Mouse (Mus musculus): ENCODE measurements around the gene Gm2a. TPM values are rescaled to one million over a fixed set of nuclear protein-coding genes. Genes with fewer than 3 reads are reported as not detected.

Gm2a gene
- total and polyA plus RNA-seq, 3 experiments = 0.19 to 0.52 TPM; not detected in 1

DNA sequence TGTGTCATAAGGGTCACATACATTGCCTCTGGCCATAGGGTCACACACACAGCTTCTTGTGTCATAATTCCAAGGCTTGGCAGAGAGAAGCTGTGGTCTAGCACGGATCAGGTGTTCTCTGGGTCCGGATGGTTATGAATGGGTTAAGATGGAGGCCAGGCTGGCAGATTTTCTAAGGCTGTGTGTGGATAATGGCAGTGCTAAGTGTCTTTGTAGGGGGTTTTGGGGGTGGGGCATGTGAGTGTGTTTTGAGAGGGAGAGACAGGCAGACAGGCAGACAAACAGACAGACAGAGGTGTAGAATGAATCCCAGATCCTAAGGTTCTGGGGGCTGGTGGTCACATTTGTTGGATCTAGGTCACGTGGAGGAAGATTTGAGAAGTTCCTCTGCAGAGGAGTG is 4.1 kb downstream of the Gm2a start:
- H3K27me3 ChIP-seq (ENCODE audit: control insufficient read depth in 1 of 2, insufficient read depth in 2 of 2, low read length in 2 of 2) = no peaks in the 10 kb centered on the region
- no peak overlapping the region for H3K4me3 ChIP-seq (ENCODE audit: control insufficient read depth in 1 of 2, insufficient read depth in 1 of 2, low read depth in 2 of 2, low read length in 2 of 2)
- H3K9me3 ChIP-seq (replicated peaks; ENCODE audit: insufficient read depth, low read length) = no peaks in the 10 kb centered on the region
- no peak overlapping the region for H3K9ac ChIP-seq (ENCODE audit: control insufficient read depth, low read depth, low read length, poor library complexity, severe bottlenecking)
- no peaks in the 10 kb centered on the region for H3K79me2 ChIP-seq (ENCODE audit: control insufficient read depth, insufficient read depth, low read length, poor library complexity)
- no peak for DNase-seq (ENCODE audit: low read depth, low spot score)
- 0 out of 2 replicates have a peak, but pooled peaks have one; percentile 19 for TF ChIP-seq USF1 (IDR thresholded peaks at IDR 0.05; ENCODE audit: low read depth, low read length)
- TF ChIP-seq POLR2AphosphoS2 (IDR thresholded peaks at IDR 0.05; ENCODE audit: low read length) = no peak
- TF ChIP-seq CHD2 (IDR thresholded peaks at IDR 0.05; ENCODE audit: low read length) = no peak
- peaks cover 6 to 13% of the 10 kb centered on the region in 2 experiments for H3K4me1 ChIP-seq (ENCODE audit: control insufficient read depth in 1 of 2, insufficient read depth in 2 of 2, low read length in 2 of 2)
- H3K36me3 ChIP-seq (ENCODE audit: control insufficient read depth in 1 of 2, insufficient read depth in 2 of 2, low read length in 2 of 2) = peaks cover 0 to 5% of the 10 kb centered on the region in 2 experiments; a peak in 2 of 4 replicates
- no peak overlapping the region for H3K27ac ChIP-seq (ENCODE audit: control insufficient read depth, low read depth, low read length)

DNA sequence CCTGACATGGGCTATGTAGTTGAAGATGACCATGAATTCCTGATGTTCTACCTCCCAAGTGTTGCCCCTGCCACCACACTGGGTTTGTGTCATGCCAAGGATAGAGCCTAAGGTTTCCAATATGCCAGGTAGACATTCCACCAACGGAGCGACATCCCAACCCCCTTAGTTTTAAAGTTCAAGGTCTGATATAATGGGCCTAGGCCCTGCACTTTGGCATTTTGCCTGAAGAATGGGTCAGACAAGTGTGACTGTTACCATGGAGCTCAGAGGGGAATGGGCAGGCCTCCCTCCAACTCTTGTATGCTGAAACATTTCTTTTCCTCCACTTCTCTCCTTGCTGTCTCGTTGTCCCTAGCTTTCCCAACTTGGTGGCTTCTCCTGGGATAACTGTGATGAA is 5.3 kb downstream of the Gm2a start:
- Histone ChIP-seq H3K4me1 (ENCODE audit: control insufficient read depth in 1 of 2, insufficient read depth in 2 of 2, low read length in 2 of 2) (peaks cover 4 to 12% of the 10 kb centered on the region in 2 experiments), H3K9me3 (replicated peaks; ENCODE audit: insufficient read depth, low read length) (no peaks in the 10 kb centered on the region), H3K4me3 (ENCODE audit: control insufficient read depth in 1 of 2, insufficient read depth in 1 of 2, low read depth in 2 of 2, low read length in 2 of 2) (no peak overlapping the region), H3K79me2 (ENCODE audit: control insufficient read depth, insufficient read depth, low read length, poor library complexity) (no peaks in the 10 kb centered on the region), H3K9ac (ENCODE audit: control insufficient read depth, low read depth, low read length, poor library complexity, severe bottlenecking) (no peak overlapping the region), H3K27ac (ENCODE audit: control insufficient read depth, low read depth, low read length) (no peak overlapping the region), H3K36me3 (ENCODE audit: control insufficient read depth in 1 of 2, insufficient read depth in 2 of 2, low read length in 2 of 2) (peaks cover 0 to 3% of the 10 kb centered on the region in 2 experiments; a peak in 1 of 4 replicates), H3K27me3 (ENCODE audit: control insufficient read depth in 1 of 2, insufficient read depth in 2 of 2, low read length in 2 of 2) (no peaks in the 10 kb centered on the region)
- no peak for DNase-seq (ENCODE audit: low read depth, low spot score)
- no peak for TF ChIP-seq TBP (IDR thresholded peaks at IDR 0.05; ENCODE audit: low read depth, low read length)
- no peak for TF ChIP-seq SMC3 (IDR thresholded peaks at IDR 0.05; ENCODE audit: low read depth, low read length)
- TF ChIP-seq NRF1 (IDR thresholded peaks at IDR 0.05; ENCODE audit: insufficient read depth, low read depth, low read length, poor library complexity, severe bottlenecking) = no peak
- no peak for TF ChIP-seq POLR2AphosphoS5 (IDR thresholded peaks at IDR 0.05; ENCODE audit: borderline replicate concordance, low read depth, low read length)
- TF ChIP-seq MYC (IDR thresholded peaks at IDR 0.05; ENCODE audit: low read depth, low read length) = no peak
- no peak for TF ChIP-seq CTCF (IDR thresholded peaks at IDR 0.05 in 2 of 3, conservative IDR thresholded peaks at IDR 0.05 in 1 of 3; ENCODE audit: control insufficient read depth in 1 of 3, insufficient read depth in 1 of 3, low read depth in 2 of 3, low read length in 3 of 3, poor library complexity in 1 of 3, severe bottlenecking in 1 of 3)
- no peak for TF ChIP-seq KAT2A (conservative IDR thresholded peaks at IDR 0.05; ENCODE audit: low read depth, low read length)
- no peak for TF ChIP-seq ZC3H11A (IDR thresholded peaks at IDR 0.05; ENCODE audit: low read depth, low read length)
- TF ChIP-seq MAX (IDR thresholded peaks at IDR 0.05; ENCODE audit: low read length) = no peak
- no peak for TF ChIP-seq MEF2A (IDR thresholded peaks at IDR 0.05; ENCODE audit: extremely low read depth, insufficient replicate concordance, low read depth, low read length, poor library complexity, severe bottlenecking)
- TF ChIP-seq MAZ (IDR thresholded peaks at IDR 0.05; ENCODE audit: low read depth, low read length) = no peak
- no peak for TF ChIP-seq TCF12 (IDR thresholded peaks at IDR 0.05; ENCODE audit: low read depth, low read length)
- no peak for TF ChIP-seq ETS1 (IDR thresholded peaks at IDR 0.05; ENCODE audit: low read depth, low read length)
- no peak for TF ChIP-seq MXI1 (IDR thresholded peaks at IDR 0.05; ENCODE audit: low read depth, low read length)
- TF ChIP-seq GATA1 (IDR thresholded peaks at IDR 0.05; ENCODE audit: low read depth, low read length) = no peak
- TF ChIP-seq MAFK (IDR thresholded peaks at IDR 0.05; ENCODE audit: borderline replicate concordance, low read depth, low read length) = no peak
- TF ChIP-seq EP300 (IDR thresholded peaks at IDR 0.05; ENCODE audit: low read depth in 1 of 2, low read length in 2 of 2) = no peak
